Mouse (Mus musculus) MEL (cell line): ENCODE measurements around the gene Phykpl.

ENCODE experiments used
- CTCF ChIP-seq, 3 experiments: IDR thresholded peaks in 2 of 3; conservative IDR thresholded peaks in 1 of 3; 2 replicates each; pipeline ENCODE4 v1.5.1; 2011 to 2012; ENCODE audit warnings: low read length in 3 of 3, low read depth in 2 of 3, mild to moderate bottlenecking in 2 of 3, improper control_type of control experiment in 1 of 3, inconsistent platforms in 1 of 3, mixed read lengths in 1 of 3, moderate library complexity in 1 of 3; ENCODE audit not compliant: control insufficient read depth in 1 of 3, insufficient read depth in 1 of 3, poor library complexity in 1 of 3, severe bottlenecking in 1 of 3
- ELF1 ChIP-seq: IDR thresholded peaks from 2 replicates; pipeline ENCODE4 v1.6.1; 2014; ENCODE audit warnings: low read depth, mild to moderate bottlenecking, inconsistent platforms, low read length, improper control_type of control experiment, moderate library complexity
- EP300 ChIP-seq, 2 experiments: IDR thresholded peaks; 2 replicates each; pipeline ENCODE4 v1.6.1; 2011; ENCODE audit warnings: improper control_type of control experiment in 2 of 2, low read length in 2 of 2, low read depth in 1 of 2, mild to moderate bottlenecking in 1 of 2
- POLR2A ChIP-seq, 2 experiments: IDR thresholded peaks; 2 replicates each; pipeline ENCODE4 v1.6.1; 2011 to 2012; ENCODE audit warnings: low read length in 2 of 2, mild to moderate bottlenecking in 2 of 2, control low read depth in 1 of 2, improper control_type of control experiment in 1 of 2, low read depth in 1 of 2, moderate library complexity in 1 of 2; ENCODE audit not compliant: control insufficient read depth in 1 of 2, insufficient read depth in 1 of 2, poor library complexity in 1 of 2
- RCOR1 ChIP-seq: IDR thresholded peaks from 2 replicates; pipeline ENCODE4 v1.6.1; 2012; ENCODE audit warnings: low read depth, mild to moderate bottlenecking, inconsistent platforms, low read length, improper control_type of control experiment
- SMC3 ChIP-seq: IDR thresholded peaks from 2 replicates; pipeline ENCODE4 v1.6.1; 2011; ENCODE audit warnings: low read depth, low read length, improper control_type of control experiment
- UBTF ChIP-seq: IDR thresholded peaks from 2 replicates; pipeline ENCODE4 v1.6.1; 2012; ENCODE audit warnings: low read depth, mild to moderate bottlenecking, inconsistent platforms, low read length, improper control_type of control experiment, moderate library complexity, borderline replicate concordance; ENCODE audit not compliant: insufficient read depth

DNA sequence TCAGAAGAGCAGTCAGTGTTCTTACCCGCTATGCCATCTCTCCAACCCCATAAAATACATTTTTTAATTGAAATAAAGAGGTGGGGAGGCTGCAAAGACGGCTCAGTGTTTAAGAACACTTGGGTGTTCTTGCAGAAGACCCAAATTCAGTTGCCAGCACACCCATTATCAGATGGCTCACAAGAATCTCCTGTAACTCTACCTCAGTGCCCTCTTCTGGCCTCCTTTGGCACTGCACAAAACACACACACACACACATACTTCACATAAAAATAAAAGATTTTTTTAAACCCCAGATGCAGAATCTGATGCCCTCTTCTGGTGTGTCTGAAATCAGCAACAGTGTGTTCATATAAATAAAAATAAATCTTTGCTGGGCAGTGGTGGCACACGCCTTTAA, 4.3 kb downstream of the Phykpl start:
- TF ChIP-seq CTCF (IDR thresholded peaks at IDR 0.05 in 2 of 3, conservative IDR thresholded peaks at IDR 0.05 in 1 of 3; ENCODE audit: control insufficient read depth in 1 of 3, insufficient read depth in 1 of 3, low read depth in 2 of 3, low read length in 3 of 3, poor library complexity in 1 of 3, severe bottlenecking in 1 of 3): peak in 2 of 3 experiments; percentile 36 to 43; a peak in 4 of 6 replicates
- TF ChIP-seq EP300 (IDR thresholded peaks at IDR 0.05; ENCODE audit: low read depth in 1 of 2, low read length in 2 of 2): no peak
- no peak for TF ChIP-seq UBTF
- TF ChIP-seq POLR2A (IDR thresholded peaks at IDR 0.05; ENCODE audit: control insufficient read depth in 1 of 2, insufficient read depth in 1 of 2, low read depth in 1 of 2, low read length in 2 of 2, poor library complexity in 1 of 2): no peak
- TF ChIP-seq SMC3: peak; percentile 20; the same call in 1 of the 2 replicates
- no peak for TF ChIP-seq ELF1
- no peak for TF ChIP-seq RCOR1
